Mouse (Mus musculus): Measurements from ENCODE around the gene Hdac6. TPM values are rescaled to one million over a fixed set of nuclear protein-coding genes. Genes with fewer than 3 reads are reported as not detected.
"Not testable (repeated sequence)": the region's sequence is repeated elsewhere in the genome, so short reads cannot be mapped to it uniquely, and the experiment has no call there.

The Hdac6 gene
- total RNA-seq, 2 experiments from 2014 or later = 42.4 to 57.2 TPM

- DNase-seq (ENCODE audit: extremely low spot score in 1 of 2, low spot score in 1 of 2) = no peak
These were observed 21.4 kb downstream of the Hdac6 start for GRCm38 (mm10) chrX:7926266-7926665.

DNA sequence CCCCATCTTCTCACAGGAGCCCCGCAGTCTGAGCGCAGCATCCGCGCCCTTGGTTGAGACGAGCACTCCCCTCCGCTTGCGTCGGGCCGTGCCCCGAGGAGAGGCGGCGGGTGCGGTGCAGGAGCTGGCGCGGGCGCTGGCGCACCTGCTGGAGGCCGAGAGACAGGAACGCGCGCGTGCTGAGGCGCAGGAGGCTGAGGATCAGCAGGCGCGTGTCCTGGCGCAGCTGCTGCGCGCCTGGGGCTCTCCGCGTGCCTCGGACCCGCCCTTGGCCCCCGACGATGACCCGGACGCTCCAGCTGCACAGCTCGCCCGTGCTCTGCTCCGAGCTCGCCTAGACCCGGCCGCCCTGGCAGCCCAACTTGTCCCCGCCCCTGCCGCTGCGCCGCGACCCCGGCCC lies 25.7 kb downstream of the Hdac6 start:
- DNase-seq (ENCODE audit: extremely low spot score in 1 of 2, low spot score in 1 of 2) = no peak

DNA sequence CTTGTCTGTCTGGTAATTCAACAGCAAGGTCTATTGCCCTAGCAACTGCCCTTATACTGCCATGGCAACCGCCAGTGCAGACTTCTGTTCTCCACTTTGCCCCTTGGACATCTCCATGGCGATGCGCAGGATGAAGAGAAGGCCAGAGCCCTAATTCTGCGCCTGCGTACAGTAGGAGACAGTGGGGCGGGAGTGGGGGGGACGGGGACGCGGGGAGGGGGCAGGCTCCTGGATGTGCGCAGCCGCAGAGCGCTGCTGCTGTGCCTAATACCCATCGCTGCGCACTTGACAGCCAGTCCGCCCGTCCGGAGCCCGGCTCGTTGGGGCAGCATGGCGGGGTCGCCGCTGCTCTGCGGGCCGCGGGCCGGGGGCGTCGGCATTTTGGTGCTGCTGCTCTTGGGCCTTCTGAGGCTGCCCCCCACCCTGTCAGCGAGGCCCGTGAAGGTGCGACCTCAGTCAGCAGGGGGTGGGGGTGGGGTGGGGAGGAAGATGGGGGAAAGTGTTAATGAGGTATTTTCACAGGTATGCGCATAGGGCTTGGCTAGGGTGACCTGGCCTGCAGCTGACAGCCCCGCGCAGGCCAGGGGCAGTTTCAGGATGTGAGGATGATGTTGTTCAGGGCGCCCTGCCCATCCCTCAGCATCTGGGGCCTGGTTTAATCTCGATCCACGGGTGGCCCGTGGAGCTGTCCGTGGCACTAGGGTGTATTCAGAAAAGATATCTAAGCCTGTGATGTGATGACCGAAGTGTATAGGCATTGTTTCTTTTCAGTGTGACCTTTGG lies 27.9 kb downstream of the Hdac6 start, which contains the start of gene Pcsk1n:
Gene Pcsk1n, plus strand, starts transcription at position 222 of the 783 bp plus-strand sequence.
- peak in 1 of 2 experiments; percentile 41 for DNase-seq (ENCODE audit: extremely low spot score in 1 of 2, low spot score in 1 of 2)

DNA sequence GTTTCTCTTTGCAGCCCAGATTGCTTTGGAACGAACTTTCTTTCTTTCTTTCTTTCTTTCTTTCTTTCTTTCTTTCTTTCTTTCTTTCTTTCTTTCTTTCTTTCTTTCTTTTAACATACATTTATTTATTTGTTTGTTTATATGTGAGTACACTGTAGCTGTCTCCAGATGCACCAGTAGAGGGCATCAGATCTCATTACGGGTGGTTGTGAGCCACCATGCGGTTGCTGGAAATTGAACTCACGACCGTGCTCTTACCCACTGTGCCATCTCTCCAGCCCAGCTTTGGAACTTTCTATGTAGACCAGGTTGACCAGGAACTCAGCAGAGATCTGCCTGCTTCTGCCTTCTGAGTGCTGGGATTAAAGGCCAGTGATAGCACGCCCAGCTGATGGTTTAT lies 29.7 kb downstream of the Hdac6 start:
- not testable (repeated sequence) for DNase-seq (ENCODE audit: extremely low spot score in 1 of 2, low spot score in 1 of 2)

- not testable (repeated sequence) for DNase-seq (ENCODE audit: extremely low spot score in 1 of 2, low spot score in 1 of 2)
These were observed 32.0 kb downstream of the Hdac6 start for GRCm38 (mm10) chrX:7915669-7916068.

- no peak for DNase-seq (ENCODE audit: extremely low spot score in 1 of 2, low spot score in 1 of 2)
These were observed 37.2 kb downstream of the Hdac6 start for GRCm38 (mm10) chrX:7910473-7910872.

- not testable (repeated sequence) for DNase-seq (ENCODE audit: extremely low spot score in 1 of 2, low spot score in 1 of 2)
These were observed 38.4 kb downstream of the Hdac6 start, which contains the start of gene Gm10490 for GRCm38 (mm10) chrX:7909242-7909641. Gene Gm10490, plus strand, starts transcription at chrX:7909542.

DNA sequence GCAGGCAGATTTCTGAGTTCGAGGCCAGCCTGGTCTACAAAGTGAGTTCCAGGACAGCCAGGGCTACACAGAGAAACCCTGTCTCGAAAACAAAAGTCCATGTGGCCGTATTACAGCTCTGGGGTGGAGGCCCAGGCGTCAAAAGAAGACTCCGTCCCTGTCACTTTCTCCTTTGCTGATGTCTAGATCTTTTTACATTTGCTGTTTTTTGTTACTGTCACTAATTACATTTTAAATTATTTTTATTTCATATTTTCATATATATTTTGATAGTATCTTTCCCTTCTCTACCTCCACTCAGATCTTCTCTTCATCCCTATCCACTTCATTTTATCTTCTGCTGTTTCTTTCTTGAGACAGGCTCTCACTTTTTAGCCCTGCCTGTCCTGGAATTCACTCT lies 40.0 kb downstream of the Hdac6 start, which contains the start of gene Gm10491:
Gene Gm10491, minus strand, starts transcription at position 101 of the 400 bp plus-strand sequence.
- no peak for DNase-seq (ENCODE audit: extremely low spot score in 1 of 2, low spot score in 1 of 2)

- no peak for DNase-seq (ENCODE audit: extremely low spot score in 1 of 2, low spot score in 1 of 2)
These were observed 43.2 kb downstream of the Hdac6 start for GRCm38 (mm10) chrX:7904441-7904840.

DNA sequence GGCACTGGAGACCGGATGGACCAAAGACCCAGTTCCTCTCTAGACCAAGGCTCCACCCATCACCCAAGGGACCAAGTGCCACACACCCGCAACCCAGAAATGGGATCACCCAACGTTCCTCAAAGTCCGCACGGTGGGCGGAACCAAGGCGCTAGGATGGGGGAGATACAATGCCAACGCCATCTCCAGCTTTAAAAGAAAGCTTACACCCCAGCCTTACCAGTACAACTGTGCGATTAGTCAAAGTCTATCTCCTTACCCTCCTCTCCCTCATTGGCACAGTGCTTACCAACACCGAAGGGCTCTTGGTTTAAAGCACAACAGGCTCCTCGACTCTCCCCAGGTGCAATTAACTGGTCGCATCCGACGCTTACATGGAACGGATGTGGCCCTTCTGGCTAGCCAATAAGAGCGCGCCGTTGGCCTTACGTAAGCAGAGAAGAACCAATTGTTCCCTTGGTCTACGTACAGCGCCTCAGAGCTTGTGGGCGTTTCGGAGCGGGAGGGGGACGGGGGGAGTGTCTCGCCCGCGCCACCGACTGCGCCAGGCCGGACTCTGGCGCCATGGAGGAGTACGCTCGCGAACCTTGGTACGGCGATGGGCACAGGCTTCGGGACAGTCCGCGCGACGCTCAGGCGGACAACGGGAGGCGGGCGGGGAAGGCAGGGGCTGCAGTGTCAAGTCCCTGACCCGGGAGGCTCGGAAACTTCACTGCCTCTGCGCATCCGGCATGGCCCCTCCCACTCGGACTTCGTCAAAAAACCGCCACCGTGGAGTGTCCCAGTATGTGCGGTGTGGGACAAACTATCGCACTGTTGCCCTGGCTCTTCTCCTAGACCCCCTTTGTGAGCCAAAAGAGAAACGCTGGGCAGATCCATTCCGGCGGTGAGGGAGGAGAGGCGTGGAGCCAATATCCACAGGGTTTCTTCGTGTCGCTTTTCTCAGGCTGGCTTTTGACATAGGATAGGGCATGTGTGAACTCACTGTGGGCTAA lies 48.5 kb downstream of the Hdac6 start, which contains the start of the genes Pqbp1 and Timm17b:
Gene Pqbp1, minus strand, starts transcription at position 390 of the 995 bp plus-strand sequence.
Gene Timm17b, plus strand, starts transcription at position 478 of the 995 bp plus-strand sequence.
- peak; percentile 56 to 67 for DNase-seq (ENCODE audit: extremely low spot score in 1 of 2, low spot score in 1 of 2)

GRCm38 (mm10) chrX:7898211-7898610 lies 49.5 kb downstream of the Hdac6 start:
- DNase-seq (ENCODE audit: extremely low spot score in 1 of 2, low spot score in 1 of 2) = no peak

DNA sequence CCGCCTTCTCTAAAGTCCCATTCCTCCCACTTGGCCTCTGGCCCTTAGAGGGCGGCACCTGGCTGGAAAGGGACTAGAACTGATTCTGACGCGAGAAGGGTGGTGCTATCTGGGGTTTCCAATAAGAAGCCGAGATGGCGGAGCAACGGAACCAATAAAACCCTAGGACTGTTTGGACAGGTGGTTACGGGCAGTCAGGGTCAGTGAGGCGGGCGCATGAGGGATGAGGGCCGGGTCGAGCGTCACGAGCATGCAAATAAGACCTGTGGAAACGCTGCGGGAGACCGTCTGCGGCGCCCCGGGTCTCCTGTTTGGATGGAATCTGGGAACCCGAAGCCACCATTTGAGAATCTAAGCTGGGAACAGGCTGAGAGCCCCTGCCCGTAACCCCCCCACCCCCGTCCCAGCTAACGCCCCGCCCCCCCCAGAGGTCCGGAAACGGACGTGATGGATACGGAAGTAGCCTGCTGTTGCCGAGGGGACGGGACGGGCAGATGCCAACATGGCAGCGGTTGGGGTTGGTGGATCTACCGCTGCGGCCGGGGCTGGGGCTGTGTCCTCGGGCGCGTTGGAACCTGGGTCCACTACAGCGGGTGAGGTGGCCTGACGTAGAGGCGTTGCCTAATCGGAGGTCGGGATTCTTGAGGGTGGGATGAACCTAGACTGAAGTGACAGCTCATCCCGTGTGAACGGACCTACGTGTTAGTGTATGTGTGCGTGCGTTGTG lies 63.7 kb downstream of the Hdac6 start, which contains the start of gene Slc35a2:
Gene Slc35a2, plus strand, starts transcription at position 188 of the 727 bp plus-strand sequence.
- peak; percentile 44 to 59 for DNase-seq (ENCODE audit: extremely low spot score in 1 of 2, low spot score in 1 of 2)

Other genes starting within 250 kb of the Hdac6 start
- gene Wdr45, start 233.6 kb downstream of the Hdac6 start, total RNA-seq (2021) = 10 to 100 TPM; 51.1 to 55.2 TPM
- not detected for gene Gm45208, start 225.6 kb downstream of the Hdac6 start, total RNA-seq (2021)
- gene Praf2, start 219.4 kb downstream of the Hdac6 start, total RNA-seq (2021) = 100 to 1,000 TPM; 100 to 109 TPM
- 10 to 100 TPM; 17.0 to 20.9 TPM for gene Ccdc120, start 197.0 kb downstream of the Hdac6 start, total RNA-seq (2021)
- 10 to 100 TPM; 28.7 to 33.5 TPM for gene Tfe3, start 185.3 kb downstream of the Hdac6 start, total RNA-seq (2021)
- 100 to 1,000 TPM in 1 of 2 experiments, 10 to 100 TPM in 1; 87.8 to 116 TPM for gene Gripap1, start 158.1 kb downstream of the Hdac6 start, total RNA-seq (2021)
- 1 to 10 TPM; 8.0 to 9.5 TPM for gene Kcnd1, start 125.6 kb downstream of the Hdac6 start, total RNA-seq (2021)
- gene Otud5, start 106.5 kb downstream of the Hdac6 start, total RNA-seq (2021) = 10 to 100 TPM; 75.8 to 85.3 TPM
- gene Pim2, start 69.6 kb downstream of the Hdac6 start, total RNA-seq (2021) = 10 to 100 TPM; 52.2 to 57.4 TPM
- gene Slc35a2, start 63.9 kb downstream of the Hdac6 start, total RNA-seq (2021) = 10 to 100 TPM; 44.7 to 45.9 TPM
- gene Pqbp1, start 48.6 kb downstream of the Hdac6 start, total RNA-seq (2021) = 10 to 100 TPM; 78.1 to 93.2 TPM
- 10 to 100 TPM; 25.5 to 27.9 TPM for gene Timm17b, start 48.5 kb downstream of the Hdac6 start, total RNA-seq (2021)
- not detected for gene Gm10491, start 40.1 kb downstream of the Hdac6 start, total RNA-seq (2021)
- gene Gm10490, start 38.3 kb downstream of the Hdac6 start, total RNA-seq (2021) = not detected
- gene Pcsk1n, start 28.1 kb downstream of the Hdac6 start, total RNA-seq (2021) = 100 to 1,000 TPM; 386 to 442 TPM
- not detected for gene Eras, start 19.3 kb downstream of the Hdac6 start, total RNA-seq (2021)
- gene Gata1, start 30.2 kb upstream of the Hdac6 start, total RNA-seq (2021) = not detected
- under 1 TPM; 0.59 to 0.71 TPM for gene Glod5, start 70.6 kb upstream of the Hdac6 start, total RNA-seq (2021)
- 10 to 100 TPM; 19.3 to 20.9 TPM for gene Suv39h1, start 126.9 kb upstream of the Hdac6 start, total RNA-seq (2021)
- gene Was, start 142.6 kb upstream of the Hdac6 start, total RNA-seq (2021) = 1 to 10 TPM; 1.0 to 1.5 TPM
- 100 to 1,000 TPM; 199 to 214 TPM for gene Wdr13, start 185.0 kb upstream of the Hdac6 start, total RNA-seq (2021)
- gene Rbm3, start 198.0 kb upstream of the Hdac6 start, total RNA-seq (2021) = 100 to 1,000 TPM in 1 of 2 experiments, 10 to 100 TPM in 1; 94.0 to 137 TPM
- 10 to 100 TPM; 13.3 to 13.9 TPM for gene Tbc1d25, start 228.3 kb upstream of the Hdac6 start, total RNA-seq (2021)
- gene Ebp, start 245.6 kb upstream of the Hdac6 start, total RNA-seq (2021) = 10 to 100 TPM; 36.1 to 38.4 TPM